Mouse (Mus musculus) c-Kit-positive CD71-positive TER-119-negative erythroid progenitor cells, embryonic 14.5 days (primary cell): ENCODE data around the gene Tomm40l.

Experiments used
- DNase-seq: peaks from one replicate; pipeline ENCODE4 v3.0.0-alpha.2; 2013; ENCODE audit warnings: low read depth

Gene Tomm40l

DNA sequence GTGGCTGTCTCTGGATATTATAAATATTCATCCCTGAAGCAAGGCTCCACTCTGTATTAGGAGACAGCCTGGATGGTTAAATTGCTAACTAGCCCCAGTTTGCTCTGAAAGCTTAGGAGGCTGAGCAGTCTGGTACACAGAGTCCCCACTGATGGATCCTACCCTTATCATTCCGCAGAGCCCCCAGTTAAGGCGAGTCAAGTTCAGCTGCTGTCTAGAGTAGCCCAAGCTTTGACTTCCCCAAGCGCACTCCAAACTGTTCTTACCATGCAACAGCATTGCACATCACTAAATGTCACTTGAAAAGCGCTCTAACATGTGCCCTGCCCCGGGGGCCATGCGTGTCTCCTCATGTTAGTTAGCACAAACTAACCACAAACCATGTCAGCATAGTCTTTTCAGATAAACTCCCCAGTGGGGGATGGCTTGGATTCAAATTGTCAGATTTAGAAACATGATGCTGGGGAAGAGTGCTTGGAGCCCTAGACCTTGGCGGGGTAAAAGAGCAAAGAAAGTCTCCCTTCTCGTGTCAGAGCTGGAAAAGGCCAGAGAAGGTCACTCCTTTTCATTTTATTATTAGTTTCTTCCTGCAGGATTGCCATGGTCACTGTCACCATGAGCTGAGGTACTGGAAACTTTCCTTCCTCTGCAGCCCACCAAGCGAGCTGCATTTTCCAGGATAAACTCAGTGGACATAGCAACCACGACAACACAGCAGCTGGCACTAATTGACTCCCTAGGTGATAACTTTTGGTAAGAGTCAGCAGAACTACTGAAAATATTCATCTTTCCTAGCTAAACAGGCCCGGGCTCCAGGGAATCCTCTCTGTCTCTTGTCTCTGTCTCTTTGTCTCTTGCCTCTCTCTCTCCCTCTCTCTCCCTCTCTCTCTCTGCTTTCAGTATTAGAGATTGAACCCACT is 28.1 kb downstream of the Tomm40l start:
- no peak for DNase-seq

DNA sequence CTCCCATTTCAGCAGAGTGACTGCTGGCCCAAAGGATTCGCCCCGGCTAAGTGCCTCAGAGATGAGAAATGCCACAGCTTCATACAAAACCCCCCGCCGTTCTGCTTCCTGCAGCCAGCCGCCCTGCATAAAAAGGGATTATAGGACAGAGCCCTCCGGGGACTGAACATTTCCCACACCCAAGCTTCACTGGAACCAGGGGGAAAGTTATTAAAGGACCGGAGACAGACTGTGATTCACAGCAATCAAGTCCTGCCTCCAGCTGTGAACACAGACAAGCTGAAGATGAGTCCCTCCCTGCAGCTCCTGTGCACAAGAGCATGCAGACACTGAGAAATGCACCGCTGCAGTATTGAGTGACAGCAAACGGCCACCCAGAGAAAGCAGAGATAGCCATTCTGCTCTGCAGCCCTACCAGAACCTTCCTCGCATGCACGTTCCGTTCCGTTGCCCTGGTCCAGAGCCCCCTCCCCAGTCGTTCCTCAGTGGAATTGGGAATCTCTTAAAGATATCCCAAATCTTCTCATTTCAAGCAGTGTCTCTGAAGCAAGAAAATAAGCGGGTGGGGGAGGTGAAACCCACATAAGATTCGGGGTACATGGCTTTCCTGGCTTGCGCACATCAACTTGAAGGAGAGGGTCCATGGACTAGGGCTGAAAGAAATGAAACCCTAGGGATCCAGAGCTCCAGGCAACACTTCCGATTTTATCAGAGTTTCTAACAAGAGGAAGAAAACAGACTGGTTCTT is 29.0 kb downstream of the Tomm40l start:
- DNase-seq = no peak

DNA sequence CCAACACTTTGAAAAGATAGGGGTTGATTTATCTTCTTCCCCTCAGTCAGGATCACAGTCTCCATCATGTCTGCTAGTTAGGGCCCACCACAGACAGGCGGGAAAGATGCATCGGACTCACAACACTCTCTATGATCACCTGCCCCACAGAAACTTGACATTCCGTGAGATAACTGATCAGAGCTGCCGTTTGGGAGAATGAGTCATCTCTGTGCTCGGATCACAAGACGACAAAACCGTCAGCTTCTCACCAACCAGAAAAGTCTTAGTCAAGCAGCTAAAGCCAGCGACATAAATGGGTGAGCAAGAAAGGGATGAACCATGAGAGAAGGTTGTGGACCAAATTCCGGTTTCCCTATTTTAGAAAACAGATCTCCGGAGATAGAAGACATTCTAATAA is 30.0 kb downstream of the Tomm40l start:
- DNase-seq = no peak

DNA sequence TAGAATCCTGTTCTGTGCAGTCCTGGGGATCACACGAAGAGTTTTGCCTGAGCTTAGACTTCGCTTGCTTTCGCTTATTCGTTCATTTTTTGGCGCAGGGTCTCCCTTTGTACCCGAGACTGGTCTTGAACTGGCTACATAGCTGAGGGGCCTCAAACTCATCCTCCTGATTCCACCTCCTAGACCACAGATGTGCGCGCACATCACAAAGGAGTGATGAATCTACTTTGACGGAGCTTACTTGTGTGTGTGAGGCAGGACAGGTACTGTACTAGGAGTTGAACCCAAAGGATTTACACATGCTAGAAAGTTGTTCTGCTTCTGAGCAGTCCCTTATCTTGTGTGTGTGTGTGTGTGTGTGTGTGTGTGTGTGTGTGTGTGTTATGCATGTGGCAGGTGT is 31.5 kb downstream of the Tomm40l start:
- DNase-seq = no peak

- no peak for DNase-seq
Observed at GRCm38 (mm10) chr1:171189476-171190114, 32.7 kb downstream of the Tomm40l start.

GRCm38 (mm10) chr1:171189046-171189445 is 33.3 kb downstream of the Tomm40l start:
- DNase-seq = no peak

DNA sequence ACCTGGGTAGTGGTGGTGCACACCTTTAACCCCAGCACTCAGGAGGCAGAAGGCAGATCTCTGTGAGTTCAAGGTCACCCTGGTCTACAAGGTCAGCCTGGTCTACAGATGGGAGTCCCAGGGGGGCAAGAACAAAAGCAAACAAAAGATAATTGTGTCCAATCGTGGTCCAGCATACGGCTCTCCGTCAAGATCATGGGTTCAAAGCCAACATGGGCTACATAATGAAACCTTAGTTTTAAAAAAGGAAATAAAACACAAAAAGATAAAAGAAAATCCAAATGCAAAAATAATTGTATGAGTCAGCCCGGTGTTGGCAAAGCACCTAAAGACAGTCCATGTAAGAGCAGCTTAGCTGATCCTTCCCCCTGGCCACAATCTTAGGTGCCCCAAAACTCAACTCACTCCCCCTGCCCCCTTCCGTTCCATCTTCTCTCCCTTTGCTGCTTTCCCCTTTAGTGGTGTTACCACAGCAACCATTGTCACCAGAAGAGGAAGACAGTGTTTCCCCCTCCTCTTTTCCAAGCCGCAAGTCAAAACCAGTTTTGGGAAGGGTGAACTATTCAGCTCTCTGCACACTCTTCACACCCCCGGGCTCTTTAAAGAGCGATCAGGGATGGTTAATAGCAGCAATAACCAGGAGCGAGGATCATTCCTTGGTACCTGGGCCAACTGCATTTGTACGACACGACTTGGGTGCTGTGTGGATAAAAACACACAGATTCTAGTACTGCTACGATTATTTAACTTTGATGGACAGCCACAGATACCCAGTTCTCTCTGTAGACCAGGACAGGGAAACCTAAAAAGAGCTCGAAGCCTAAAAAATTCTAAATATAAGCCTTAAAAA is 34.2 kb downstream of the Tomm40l start:
- DNase-seq = no peak

DNA sequence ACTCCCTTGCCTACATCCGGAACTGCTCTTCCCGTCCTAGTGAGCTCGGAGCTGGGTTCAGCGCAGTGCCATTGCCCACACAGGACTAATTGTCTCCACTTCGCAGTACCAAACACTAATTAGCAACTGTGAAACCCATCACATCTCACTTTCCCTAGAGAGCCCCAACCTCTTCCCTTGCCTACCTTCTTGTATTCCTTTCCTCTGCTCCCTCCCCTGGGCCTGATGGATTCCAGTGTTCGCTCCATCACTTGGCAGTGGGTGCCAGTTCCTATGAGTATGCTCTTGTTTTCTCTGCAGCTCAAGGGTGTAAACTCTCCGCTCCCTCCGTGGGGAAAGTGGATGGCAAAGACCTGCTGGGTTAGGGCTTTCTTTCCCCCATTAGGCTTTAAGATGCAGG is 36.7 kb downstream of the Tomm40l start:
- DNase-seq = no peak

- DNase-seq = no peak
Observed at GRCm38 (mm10) chr1:171184314-171184713, 38.0 kb downstream of the Tomm40l start.

- no peak for DNase-seq
Observed at GRCm38 (mm10) chr1:171183620-171184019, 38.7 kb downstream of the Tomm40l start.

DNA sequence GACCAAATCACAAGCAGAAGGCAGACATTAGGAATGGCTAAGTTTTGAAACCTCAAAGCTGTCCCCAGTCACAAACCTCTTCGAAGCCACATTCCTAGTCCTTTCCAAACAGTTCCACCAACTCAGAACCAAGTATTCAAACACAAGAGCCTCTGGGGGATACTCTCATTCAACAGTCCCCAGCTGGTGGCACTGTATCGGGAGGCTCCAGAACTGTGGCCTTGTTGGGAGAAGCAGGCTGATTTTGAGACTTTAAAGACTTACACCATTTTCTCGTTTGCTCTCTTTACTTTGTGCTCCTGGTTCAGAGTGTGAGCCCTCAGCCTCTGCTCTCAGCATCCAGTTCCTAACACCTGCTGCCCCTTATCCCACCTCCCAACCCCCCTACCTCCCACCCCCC is 39.3 kb downstream of the Tomm40l start:
- DNase-seq = no peak

DNA sequence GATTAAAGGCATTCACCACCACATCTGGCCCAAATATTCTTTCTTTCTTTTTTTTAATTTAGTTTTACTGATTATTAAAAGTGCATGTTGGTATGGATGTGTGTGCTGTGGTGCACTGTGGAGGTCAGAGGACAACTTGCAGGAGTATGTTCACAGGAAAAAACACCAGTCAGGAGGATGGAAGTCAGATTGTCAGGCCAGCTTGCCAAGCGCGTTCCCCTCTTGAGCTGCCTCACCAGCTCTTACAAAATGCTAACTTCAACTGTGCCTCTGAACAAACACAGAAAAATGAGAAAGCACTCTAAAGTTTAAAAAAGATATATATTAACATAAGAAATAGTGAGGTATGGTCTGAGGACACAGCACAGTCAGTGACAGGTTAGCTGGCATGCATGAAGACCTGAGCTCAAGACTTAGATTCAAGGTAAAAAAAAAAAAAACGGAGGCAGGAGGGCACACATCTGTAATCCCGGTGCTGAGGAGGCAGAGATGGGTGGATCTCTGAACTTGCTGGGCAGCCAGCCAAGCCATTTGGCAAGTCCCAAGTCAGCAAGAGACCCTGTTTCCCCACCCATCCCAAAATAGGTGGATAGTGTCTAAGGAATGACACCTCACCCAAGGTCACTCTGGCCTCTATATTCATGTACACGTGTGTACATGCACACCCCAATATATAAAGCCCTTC is 42.7 kb downstream of the Tomm40l start:
- no peak for DNase-seq

DNA sequence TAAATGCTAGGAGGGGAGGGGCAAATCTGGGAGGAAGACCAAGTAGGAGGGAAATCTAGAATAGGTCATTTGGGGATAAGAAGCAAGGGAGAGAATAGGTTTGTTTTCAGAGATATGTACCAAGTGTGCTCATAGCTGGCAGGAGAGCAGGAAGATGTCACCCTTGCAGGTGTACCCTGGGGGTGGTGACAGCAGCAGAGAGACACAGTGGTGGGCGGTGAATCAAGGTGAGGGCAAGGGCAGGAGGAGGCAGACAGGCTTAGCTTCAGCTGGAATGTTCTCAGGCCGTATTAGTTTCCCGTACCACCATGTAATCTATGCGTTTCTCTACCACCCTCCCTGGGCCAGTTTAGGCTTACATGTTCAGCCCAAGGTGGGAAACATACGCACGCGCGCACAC is 49.5 kb downstream of the Tomm40l start:
- no peak for DNase-seq

GRCm38 (mm10) chr1:171171138-171171537 is 51.2 kb downstream of the Tomm40l start:
- DNase-seq = no peak

GRCm38 (mm10) chr1:171169913-171170312 is 52.4 kb downstream of the Tomm40l start:
- DNase-seq = no peak

DNA sequence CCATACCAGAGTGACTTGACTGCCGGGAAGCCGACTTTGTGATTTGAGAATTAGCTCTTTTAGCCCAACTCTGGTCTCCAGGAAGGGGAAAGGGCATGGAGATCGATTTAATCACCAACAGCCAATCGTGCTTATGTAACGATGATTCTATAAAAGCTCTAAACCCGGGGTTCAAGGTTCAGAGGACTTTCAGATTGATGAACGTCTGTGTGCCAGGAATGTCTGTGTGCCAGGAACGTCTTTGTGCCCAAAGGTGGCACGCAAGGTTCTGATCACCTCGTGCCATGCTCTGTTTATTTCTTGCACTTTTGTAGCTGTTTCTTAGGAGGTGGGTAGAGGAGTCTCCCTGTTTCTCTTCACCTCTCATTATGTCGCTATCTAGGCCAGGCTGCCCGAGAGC is 53.4 kb downstream of the Tomm40l start:
- DNase-seq = no peak
